Mouse (Mus musculus) T-helper 2 cell (primary cell): ENCODE data around the gene Dnpep.

Experiments
- in situ Hi-C: fragments of 300-600 bp; cut with MboI, MseI; formaldehyde crosslinking; loops from one replicate; pipeline ENCODE4 v1.15.1; 2025; ENCODE audit warnings: high pct_unique_total_duplicates

Gene Dnpep

GRCm38 (mm10) chr1:75336461-75336860 is 18.7 kb upstream of the Dnpep start:
- in situ Hi-C loops, result no loop called here

- in situ Hi-C loops, result no loop called here
Measured at GRCm38 (mm10) chr1:75331271-75331670, 13.5 kb upstream of the Dnpep start.

GRCm38 (mm10) chr1:75327461-75327860 is 9.7 kb upstream of the Dnpep start:
- in situ Hi-C loops, result no loop called here

GRCm38 (mm10) chr1:75319166-75319565 is 1.4 kb upstream of the Dnpep start:
- in situ Hi-C loops, result loop anchor here (5.0 to 10.0 kb wide), 3 partner anchors 67 to 1037 kb away; partner anchors contain the start of genes Aamp, Ankzf1, Atg9a and Pnkd

GRCm38 (mm10) chr1:75318736-75319135 is 946 bp upstream of the Dnpep start:
- in situ Hi-C loops, result loop anchor here (5.0 to 10.0 kb wide), 3 partner anchors 66 to 1036 kb away; partner anchors contain the start of genes Aamp, Ankzf1, Atg9a and Pnkd

GRCm38 (mm10) chr1:75318301-75318700 is 511 bp upstream of the Dnpep start:
- in situ Hi-C loops, result loop anchor here (5.0 to 10.0 kb wide), 3 partner anchors 66 to 1036 kb away; partner anchors contain the start of genes Aamp, Ankzf1, Atg9a and Pnkd

GRCm38 (mm10) chr1:75316861-75317240 is 939 bp downstream of the Dnpep start:
- in situ Hi-C loops, result loop anchor here (5.0 to 10.0 kb wide), 3 partner anchors 65 to 1035 kb away; partner anchors contain the start of genes Aamp, Ankzf1, Atg9a and Pnkd

- in situ Hi-C loops, result loop anchor here (5.0 to 10.0 kb wide), 3 partner anchors 63 to 1033 kb away; partner anchors contain the start of genes Aamp, Ankzf1, Atg9a and Pnkd
Measured at GRCm38 (mm10) chr1:75315456-75316365, 2.1 kb downstream of the Dnpep start.

- in situ Hi-C loops, result loop anchor here (5.0 to 10.0 kb wide), 3 partner anchors 63 to 1033 kb away; partner anchors contain the start of genes Aamp, Ankzf1, Atg9a and Pnkd
Measured at GRCm38 (mm10) chr1:75315011-75315410, 2.8 kb downstream of the Dnpep start.

- in situ Hi-C loops, result loop anchor here (10.0 kb wide), 1 partner anchor 117 kb away; the partner anchor contains the start of genes Ankzf1 and Atg9a
Measured at GRCm38 (mm10) chr1:75311694-75312093, 6.1 kb downstream of the Dnpep start.

GRCm38 (mm10) chr1:75304662-75305061 is 13.1 kb downstream of the Dnpep start:
- in situ Hi-C loops, result no loop called here

- in situ Hi-C loops, result no loop called here
Measured at GRCm38 (mm10) chr1:75294294-75294693, 23.5 kb downstream of the Dnpep start.

GRCm38 (mm10) chr1:75293331-75293701 is 24.5 kb downstream of the Dnpep start:
- in situ Hi-C loops, result no loop called here

- in situ Hi-C loops, result no loop called here
Measured at GRCm38 (mm10) chr1:75292476-75293330, 25.1 kb downstream of the Dnpep start.

GRCm38 (mm10) chr1:75291321-75291720 is 26.5 kb downstream of the Dnpep start:
- in situ Hi-C loops, result no loop called here

GRCm38 (mm10) chr1:75290582-75290981 is 27.2 kb downstream of the Dnpep start:
- in situ Hi-C loops, result no loop called here

- in situ Hi-C loops, result no loop called here
Measured at GRCm38 (mm10) chr1:75289888-75290431, 27.8 kb downstream of the Dnpep start.

- in situ Hi-C loops, result no loop called here
Measured at GRCm38 (mm10) chr1:75289376-75289775, 28.4 kb downstream of the Dnpep start.

- in situ Hi-C loops, result no loop called here
Measured at GRCm38 (mm10) chr1:75284911-75285310, 32.9 kb downstream of the Dnpep start.

GRCm38 (mm10) chr1:75283017-75283416 is 34.8 kb downstream of the Dnpep start:
- in situ Hi-C loops, result no loop called here

GRCm38 (mm10) chr1:75278228-75278627 is 39.6 kb downstream of the Dnpep start, which contains the start of gene Resp18:
Gene Resp18 (minus strand): TSS chr1:75278415.
- in situ Hi-C loops, result loop anchor here (5.0 kb wide), 1 partner anchor 236 kb away; no protein-coding TSS in a partner anchor
